In the genomic region with DNA sequence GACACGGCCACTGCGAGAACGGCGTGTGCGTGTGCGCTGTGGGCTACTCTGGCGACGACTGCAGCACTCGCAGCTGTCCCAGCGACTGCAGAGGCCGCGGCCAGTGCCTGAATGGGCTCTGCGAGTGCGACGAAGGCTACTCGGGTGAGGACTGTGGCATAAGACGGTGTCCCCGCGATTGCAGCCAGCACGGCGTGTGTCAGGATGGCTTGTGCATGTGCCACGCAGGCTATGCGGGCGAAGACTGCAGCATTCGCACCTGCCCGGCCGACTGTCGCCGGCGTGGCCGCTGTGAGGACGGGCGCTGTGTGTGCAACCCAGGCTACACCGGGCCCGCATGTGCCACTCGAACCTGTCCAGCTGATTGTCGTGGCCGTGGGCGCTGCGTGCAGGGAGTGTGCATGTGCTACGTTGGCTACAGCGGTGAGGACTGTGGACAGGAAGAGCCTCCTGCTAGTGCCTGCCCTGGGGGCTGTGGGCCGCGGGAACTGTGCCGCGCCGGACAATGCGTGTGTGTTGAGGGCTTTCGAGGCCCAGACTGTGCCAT, we compare ENCODE assay signal across 12 mouse cellular contexts. TPM values are rescaled to one million over a fixed set of nuclear protein-coding genes. Genes with fewer than 3 reads are reported as not detected.
DNase-seq lines count a peak whose midpoint lies in the region; ATAC-seq lines count a peak whose summit lies in the region.
"Had no signal": no experiment of that assay in that cellular context is flagged by ENCODE, and none has a peak within 500 bp of the region (broad histone marks: within the 10 kb centered on the region; RNA-seq: fewer than 3 reads in every experiment).

No protein-coding gene starts in this region.

- H3K9ac ChIP-seq in kidney, embryonic 16.5 days (replicated peaks; ENCODE audit: low read length) = peak overlapping the region; percentile 3
- peak overlapping the region; percentile 25; the same call in 1 of the 2 replicates for H3K9ac ChIP-seq in embryonic facial prominence, embryonic 12.5 days
- H3K9ac ChIP-seq in hindbrain, embryonic 14.5 days = peak overlapping the region; percentile 53
- H3K9ac ChIP-seq: liver, embryonic 13.5 days had no signal

- 30% methylated on average over 49 of the region's 49 CpGs for WGBS in kidney, embryonic 16.5 days
- WGBS in embryonic facial prominence, embryonic 12.5 days = 29% methylated on average over 49 of the region's 49 CpGs
- 36% methylated on average over 49 of the region's 49 CpGs for WGBS in hindbrain, embryonic 14.5 days

- ATAC-seq in kidney, embryonic 16.5 days (ENCODE audit: low FRiP score, low TSS enrichment) = peak; percentile 17; the same call in 1 of the 2 replicates
- no peak for ATAC-seq in embryonic facial prominence, embryonic 12.5 days (ENCODE audit: insufficient number of reproducible peaks, insufficient read depth, low FRiP score, low TSS enrichment)
- ATAC-seq in hindbrain, embryonic 14.5 days (ENCODE audit: low FRiP score) = no peak
- ATAC-seq in monocyte, adult 5-6 weeks (replicated peaks; ENCODE audit: insufficient number of reproducible peaks, low FRiP score, low TSS enrichment, poor library complexity, severe bottlenecking) = 0 out of 2 replicates have a peak, but pooled peaks have one; percentile 40
- ATAC-seq in inflammation-experienced regulatory T-cells, adult 6 months = no peak

- no peak overlapping the region for H3K27ac ChIP-seq in kidney, embryonic 16.5 days (ENCODE audit: low read length)
- no peak overlapping the region for H3K27ac ChIP-seq in embryonic facial prominence, embryonic 12.5 days
- H3K27ac ChIP-seq in hindbrain, embryonic 14.5 days = no peak overlapping the region
- H3K27ac ChIP-seq: liver, embryonic 13.5 days had no signal

- H3K27me3 ChIP-seq in kidney, embryonic 16.5 days (ENCODE audit: insufficient read depth, low read length) = peaks cover 61% of the 10 kb centered on the region
- peaks cover 69% of the 10 kb centered on the region for H3K27me3 ChIP-seq in embryonic facial prominence, embryonic 12.5 days
- H3K27me3 ChIP-seq in hindbrain, embryonic 14.5 days (ENCODE audit: control insufficient read depth, insufficient read depth, low read length) = peaks cover 46% of the 10 kb centered on the region

- no peaks in the 10 kb centered on the region for H3K36me3 ChIP-seq in kidney, embryonic 16.5 days (ENCODE audit: insufficient read depth, low read length)
- H3K36me3 ChIP-seq in embryonic facial prominence, embryonic 12.5 days = no peaks in the 10 kb centered on the region
- no peaks in the 10 kb centered on the region for H3K36me3 ChIP-seq in hindbrain, embryonic 14.5 days (replicated peaks; ENCODE audit: control insufficient read depth, insufficient read depth)
- H3K36me3 ChIP-seq: liver, embryonic 13.5 days had no signal

- H3K4me2 ChIP-seq in kidney, embryonic 16.5 days (replicated peaks; ENCODE audit: low read depth, low read length) = peak overlapping the region; percentile 66
- H3K4me2 ChIP-seq in embryonic facial prominence, embryonic 12.5 days (replicated peaks) = peak overlapping the region; percentile 57
- peak overlapping the region; percentile 67 for H3K4me2 ChIP-seq in hindbrain, embryonic 14.5 days (replicated peaks)

- DNase-seq in kidney, postnatal 36 days = no peak
- no peak for DNase-seq in hindbrain, embryonic 14.5 days (ENCODE audit: low spot score)
- DNase-seq in frontal cortex, postnatal 10 days (ENCODE audit: low spot score in 2 of 2) = no peak
- DNase-seq in thymus, postnatal 14 days = no peak
- DNase-seq: gastrocnemius, postnatal 25 days; liver, embryonic 13.5 days; right cerebral cortex, postnatal 4 days had no signal

- H3K9me3 ChIP-seq in kidney, embryonic 16.5 days (ENCODE audit: low read length) = no peaks in the 10 kb centered on the region
- no peaks in the 10 kb centered on the region for H3K9me3 ChIP-seq in embryonic facial prominence, embryonic 12.5 days
- no peaks in the 10 kb centered on the region for H3K9me3 ChIP-seq in hindbrain, embryonic 14.5 days (ENCODE audit: control insufficient read depth, low read length)
- H3K9me3 ChIP-seq: liver, embryonic 13.5 days had no signal

- H3K4me1 ChIP-seq in kidney, embryonic 16.5 days (ENCODE audit: insufficient read depth, low read length) = peaks cover 13% of the 10 kb centered on the region
- H3K4me1 ChIP-seq in embryonic facial prominence, embryonic 12.5 days = peaks cover 20% of the 10 kb centered on the region
- H3K4me1 ChIP-seq in hindbrain, embryonic 14.5 days (replicated peaks; ENCODE audit: control insufficient read depth, insufficient read depth, low read length) = peaks cover 13% of the 10 kb centered on the region

- peak overlapping the region; percentile 38 for H3K4me3 ChIP-seq in kidney, embryonic 16.5 days (ENCODE audit: low read length)
- peak overlapping the region; percentile 34 for H3K4me3 ChIP-seq in embryonic facial prominence, embryonic 12.5 days
- peak overlapping the region; percentile 36 for H3K4me3 ChIP-seq in hindbrain, embryonic 14.5 days (replicated peaks; ENCODE audit: low read length)

RNA-seq across cellular contexts. Expression of a gene that starts 2.0 kb away (rescaled TPM):
- 0.51 and 0.52 TPM in 2 replicates for polyA plus RNA-seq in kidney, embryonic 16.5 days (2015; fragmentation: Nextera tagmentation; extraction: Ambion mirVana)
- 0.01 and 0.05 TPM in 2 replicates for polyA plus RNA-seq in embryonic facial prominence, embryonic 12.5 days (2016; fragmentation: Nextera tagmentation; extraction: Ambion mirVana)
- polyA plus RNA-seq in hindbrain, embryonic 14.5 days (2014; fragmentation: Nextera tagmentation; extraction: Ambion mirVana) = 0.24 and 0.43 TPM in 2 replicates
- total RNA-seq in monocyte, adult 5-6 weeks (2017) = not detected in 3 replicates
- not detected for polyA plus RNA-seq in inflammation-experienced regulatory T-cells, adult 6 months (2017; shearing (Covaris generic))

RNA-seq across cellular contexts. Expression of a gene that starts 25.4 kb away (rescaled TPM):
- 103 and 106 TPM in 2 replicates for polyA plus RNA-seq in kidney, embryonic 16.5 days (2015; fragmentation: Nextera tagmentation; extraction: Ambion mirVana)
- 110 TPM in 2 replicates for polyA plus RNA-seq in embryonic facial prominence, embryonic 12.5 days (2016; fragmentation: Nextera tagmentation; extraction: Ambion mirVana)
- 84.7 and 87.6 TPM in 2 replicates for polyA plus RNA-seq in hindbrain, embryonic 14.5 days (2014; fragmentation: Nextera tagmentation; extraction: Ambion mirVana)
- total RNA-seq in monocyte, adult 5-6 weeks (2017) = 17.4 to 26.0 TPM (median 23.4 TPM) in 3 replicates
- polyA plus RNA-seq in inflammation-experienced regulatory T-cells, adult 6 months (2017; shearing (Covaris generic)) = 10 to 100 TPM; 19.0 to 21.9 (median 19.3) TPM

RNA-seq across cellular contexts. Expression of a gene that starts 27.8 kb away (rescaled TPM):
- 17.5 and 17.7 TPM in 2 replicates for polyA plus RNA-seq in kidney, embryonic 16.5 days (2015; fragmentation: Nextera tagmentation; extraction: Ambion mirVana)
- polyA plus RNA-seq in embryonic facial prominence, embryonic 12.5 days (2016; fragmentation: Nextera tagmentation; extraction: Ambion mirVana) = 16.6 and 16.8 TPM in 2 replicates
- 11.7 and 12.9 TPM in 2 replicates for polyA plus RNA-seq in hindbrain, embryonic 14.5 days (2014; fragmentation: Nextera tagmentation; extraction: Ambion mirVana)
- 5.6 to 15.1 TPM (median 6.4 TPM) in 3 replicates for total RNA-seq in monocyte, adult 5-6 weeks (2017)
- polyA plus RNA-seq in inflammation-experienced regulatory T-cells, adult 6 months (2017; shearing (Covaris generic)) = 1 to 10 TPM; 4.4 to 5.8 (median 5.2) TPM

RNA-seq across cellular contexts. Expression of a gene that starts 43.0 kb away (rescaled TPM):
- polyA plus RNA-seq in kidney, embryonic 16.5 days (2015; fragmentation: Nextera tagmentation; extraction: Ambion mirVana) = 0.23 and 0.29 TPM in 2 replicates
- polyA plus RNA-seq in embryonic facial prominence, embryonic 12.5 days (2016; fragmentation: Nextera tagmentation; extraction: Ambion mirVana) = 0.52 and 0.56 TPM in 2 replicates
- polyA plus RNA-seq in hindbrain, embryonic 14.5 days (2014; fragmentation: Nextera tagmentation; extraction: Ambion mirVana) = 7.3 and 8.6 TPM in 2 replicates
- 0.29 to 1.9 TPM (median 0.75 TPM) in 3 replicates for total RNA-seq in monocyte, adult 5-6 weeks (2017)
- polyA plus RNA-seq in inflammation-experienced regulatory T-cells, adult 6 months (2017; shearing (Covaris generic)) = 1 to 10 TPM in 2 of 3 experiments, under 1 TPM in 1; 0.79 to 4.0 (median 3.7) TPM
- total RNA-seq: MEL had no signal

RNA-seq across cellular contexts. Expression of a gene that starts 44.0 kb away (rescaled TPM):
- 47.3 and 53.7 TPM in 2 replicates for polyA plus RNA-seq in kidney, embryonic 16.5 days (2015; fragmentation: Nextera tagmentation; extraction: Ambion mirVana)
- polyA plus RNA-seq in embryonic facial prominence, embryonic 12.5 days (2016; fragmentation: Nextera tagmentation; extraction: Ambion mirVana) = 18.0 and 18.8 TPM in 2 replicates
- polyA plus RNA-seq in hindbrain, embryonic 14.5 days (2014; fragmentation: Nextera tagmentation; extraction: Ambion mirVana) = 22.2 and 25.4 TPM in 2 replicates
- 30.4 to 67.0 TPM (median 38.4 TPM) in 3 replicates for total RNA-seq in monocyte, adult 5-6 weeks (2017)
- 10 to 100 TPM; 18.8 to 22.9 (median 20.6) TPM for polyA plus RNA-seq in inflammation-experienced regulatory T-cells, adult 6 months (2017; shearing (Covaris generic))

Comparison
In these comparisons a context has a peak if more than half of its experiments do, and no peak if none do; other contexts are left out.
1. ATAC-seq: peak in kidney, embryonic 16.5 days (single experiment) and monocyte, adult 5-6 weeks (single experiment); none in embryonic facial prominence, embryonic 12.5 days (single experiment), hindbrain, embryonic 14.5 days (single experiment) and inflammation-experienced regulatory T-cells, adult 6 months (single experiment).
2. H3K9ac ChIP-seq: peak in every context shown above with its lines; median percentile 53 in hindbrain, embryonic 14.5 days; 25 in embryonic facial prominence, embryonic 12.5 days; 3 in kidney, embryonic 16.5 days.
3. Peak in every context shown above with its lines, with median percentiles within 50 percentile points of each other: H3K4me2 ChIP-seq and H3K4me3 ChIP-seq.